Mouse (Mus musculus) cortical plate, adult 2 months (tissue): ENCODE data around the gene Trim26.

ENCODE experiments used
- CTCF ChIP-seq: fragments of 200-500 bp; IDR thresholded peaks from 2 replicates; pipeline ENCODE4 v1.5.1; 2011; ENCODE audit warnings: mild to moderate bottlenecking, control low read depth, low read length; ENCODE audit not compliant: insufficient read depth; ENCODE audit errors: extremely low read depth
- POLR2A ChIP-seq: fragments of 200-500 bp; IDR thresholded peaks from 2 replicates; pipeline ENCODE4 v1.6.1; 2011; ENCODE audit warnings: mild to moderate bottlenecking, low read length, control low read depth; ENCODE audit not compliant: insufficient read depth; ENCODE audit errors: extremely low read depth

DNA sequence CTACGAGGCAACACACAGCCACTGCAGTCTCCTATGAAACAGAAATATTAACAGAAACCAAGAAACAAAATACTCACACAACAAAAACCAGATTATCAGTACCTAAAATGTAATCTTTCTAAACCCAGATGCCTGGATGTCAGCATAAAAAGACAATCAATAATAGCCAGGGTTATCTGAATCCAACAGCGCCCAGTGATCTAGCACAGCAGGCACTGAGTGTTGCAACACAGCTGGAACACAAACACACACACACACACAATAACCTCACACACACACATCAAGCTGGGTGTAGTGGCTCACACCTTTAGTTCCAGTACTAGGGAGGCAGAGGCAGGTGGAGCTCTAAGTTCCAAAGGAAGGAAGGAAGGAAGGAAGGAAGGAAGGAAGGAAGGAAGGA lies 8.4 kb upstream of the Trim26 start:
- TF ChIP-seq CTCF, result no peak
- no peak for TF ChIP-seq POLR2A
